Mouse (Mus musculus): ENCODE results near the gene Maml2. TPM values are rescaled to one million over a fixed set of nuclear protein-coding genes. Genes with fewer than 3 reads are reported as not detected.

Gene Maml2
- polyA plus RNA-seq, 1 experiment from 2014 or later: 11.4 TPM

DNA sequence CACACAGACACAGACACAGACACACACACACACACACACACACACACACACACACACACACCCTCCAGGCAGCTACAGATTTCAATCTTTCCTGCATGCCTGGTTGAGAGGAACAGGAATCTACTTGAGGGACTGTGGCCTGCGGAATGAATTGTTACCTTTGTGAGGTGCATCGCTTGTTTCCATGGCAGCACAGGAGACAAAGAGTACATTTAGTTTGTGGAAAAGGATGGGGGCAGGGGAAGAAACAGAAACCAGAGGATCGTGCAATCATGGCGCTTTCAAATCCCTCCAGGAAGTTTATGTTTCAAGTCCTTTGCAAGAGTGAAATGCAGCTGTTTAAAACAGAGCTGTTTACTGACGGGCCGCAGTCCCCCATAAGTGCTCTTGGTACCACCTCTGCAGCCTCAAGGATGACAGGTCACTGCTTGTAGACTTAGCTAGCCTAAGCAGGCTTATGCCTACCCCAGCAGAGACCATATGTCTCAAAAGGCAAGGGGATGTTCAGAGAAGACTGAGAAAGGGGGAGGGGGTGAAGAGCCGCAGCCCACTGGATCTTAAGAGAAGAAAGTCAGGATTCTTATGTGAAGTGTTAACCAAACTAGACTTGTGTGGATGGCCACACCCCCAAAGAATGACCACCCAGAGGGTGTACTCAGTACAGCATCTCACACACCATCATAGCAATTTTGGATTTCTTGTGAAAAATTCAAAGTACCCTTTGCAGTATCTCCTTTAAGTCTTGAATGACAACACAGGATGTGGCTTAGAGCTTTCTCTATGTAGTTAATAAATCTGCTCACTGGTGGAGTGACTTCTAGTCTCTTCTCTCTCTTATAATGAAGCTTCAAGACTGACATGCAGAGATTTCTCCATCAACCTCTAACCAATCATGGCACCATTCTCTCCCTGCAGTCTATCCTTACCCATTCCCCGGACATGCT lies 315.8 kb downstream of the Maml2 start:
- peak; percentile 42 for DNase-seq (ENCODE audit: low spot score)
- Histone ChIP-seq H3K4me1 (replicated peaks; ENCODE audit: control insufficient read depth, insufficient read depth, low read length) (no peaks in the 10 kb centered on the region), H3K27ac (ENCODE audit: low read depth, low read length) (0 out of 2 replicates have a peak overlapping the region, but pooled peaks have one; percentile 9), H3K4me3 (ENCODE audit: low read depth, low read length) (no peak overlapping the region), H3K9me3 (ENCODE audit: control insufficient read depth, low read length) (no peaks in the 10 kb centered on the region), H3K36me3 (ENCODE audit: control insufficient read depth, insufficient read depth, low read length) (no peaks in the 10 kb centered on the region), H3K4me2 (replicated peaks; ENCODE audit: low read depth, low read length) (no peak overlapping the region), H3K27me3 (ENCODE audit: control insufficient read depth, insufficient read depth, low read length) (no peaks in the 10 kb centered on the region), H3K9ac (ENCODE audit: low read depth, low read length) (no peak overlapping the region)
- WGBS: 48% methylated on average over 8 of the region's 8 CpGs
- peak; percentile 65 for ATAC-seq (ENCODE audit: low FRiP score)

GRCm38 (mm10) chr9:13616383-13617009 lies 318.7 kb downstream of the Maml2 start:
- Histone ChIP-seq H3K36me3 (ENCODE audit: control insufficient read depth, insufficient read depth, low read length) (no peaks in the 10 kb centered on the region), H3K9ac (ENCODE audit: low read depth, low read length) (no peak overlapping the region), H3K9me3 (ENCODE audit: control insufficient read depth, low read length) (no peaks in the 10 kb centered on the region), H3K27me3 (ENCODE audit: control insufficient read depth, insufficient read depth, low read length) (no peaks in the 10 kb centered on the region), H3K4me3 (ENCODE audit: low read depth, low read length) (no peak overlapping the region), H3K4me2 (replicated peaks; ENCODE audit: low read depth, low read length) (no peak overlapping the region), H3K27ac (ENCODE audit: low read depth, low read length) (no peak overlapping the region), H3K4me1 (replicated peaks; ENCODE audit: control insufficient read depth, insufficient read depth, low read length) (no peaks in the 10 kb centered on the region)
- WGBS: 46% methylated on average over 5 of the region's 5 CpGs
- ATAC-seq (ENCODE audit: low FRiP score) (no peak), DNase-seq (ENCODE audit: low spot score) (no peak)

DNA sequence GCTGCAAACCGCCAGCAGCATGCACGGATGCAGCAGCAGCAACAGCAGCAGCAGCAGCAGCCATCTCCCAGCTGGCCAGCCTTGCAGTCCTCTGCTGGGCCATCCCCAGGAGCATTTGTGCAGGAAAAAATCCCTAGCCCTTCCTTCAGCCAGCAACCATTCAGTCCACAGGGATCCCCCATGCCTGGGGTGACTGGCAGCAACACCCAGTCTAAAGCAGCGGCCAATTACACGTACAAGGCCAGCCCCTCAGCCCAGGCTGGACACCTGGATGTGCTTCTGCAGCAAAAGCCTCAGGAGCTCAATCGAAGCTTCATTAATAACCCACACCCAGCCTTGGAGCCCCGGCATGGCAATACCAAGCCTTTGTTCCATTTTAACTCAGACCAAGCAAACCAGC lies 323.0 kb downstream of the Maml2 start:
- no peak for DNase-seq (ENCODE audit: low spot score)
- Histone ChIP-seq H3K9ac (ENCODE audit: low read depth, low read length) (no peak overlapping the region), H3K27me3 (ENCODE audit: control insufficient read depth, insufficient read depth, low read length) (no peaks in the 10 kb centered on the region), H3K9me3 (ENCODE audit: control insufficient read depth, low read length) (no peaks in the 10 kb centered on the region), H3K4me2 (replicated peaks; ENCODE audit: low read depth, low read length) (no peak overlapping the region), H3K27ac (ENCODE audit: low read depth, low read length) (no peak overlapping the region), H3K36me3 (ENCODE audit: control insufficient read depth, insufficient read depth, low read length) (no peaks in the 10 kb centered on the region), H3K4me3 (ENCODE audit: low read depth, low read length) (no peak overlapping the region), H3K4me1 (replicated peaks; ENCODE audit: control insufficient read depth, insufficient read depth, low read length) (no peaks in the 10 kb centered on the region)
- WGBS: 80% methylated on average over 6 of the region's 6 CpGs
- ATAC-seq (ENCODE audit: low FRiP score): no peak

DNA sequence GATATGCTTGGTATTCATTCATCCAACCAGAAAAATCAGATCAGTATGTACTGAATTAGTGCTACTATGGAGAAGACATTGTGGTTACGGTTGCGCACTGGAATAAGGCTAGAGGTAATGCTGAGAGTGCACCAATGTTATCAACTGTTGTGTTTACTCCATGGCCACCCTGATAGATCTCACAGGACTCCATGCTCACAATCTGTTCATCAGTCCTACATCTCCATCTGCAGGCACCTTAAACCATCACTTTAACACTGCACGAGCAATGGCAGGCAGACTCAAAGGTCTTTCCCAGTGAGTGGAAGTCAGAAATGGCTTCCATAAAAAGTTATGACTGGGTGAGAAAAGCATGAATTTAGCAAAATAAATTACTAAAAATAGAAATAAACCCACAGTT lies 324.2 kb downstream of the Maml2 start:
- no peak overlapping the region for H3K27ac ChIP-seq (ENCODE audit: low read depth, low read length)
- no peak overlapping the region for H3K4me2 ChIP-seq (replicated peaks; ENCODE audit: low read depth, low read length)
- DNase-seq (ENCODE audit: low spot score) (no peak), ATAC-seq (ENCODE audit: low FRiP score) (no peak)
- H3K4me1 ChIP-seq (replicated peaks; ENCODE audit: control insufficient read depth, insufficient read depth, low read length): peaks cover 5% of the 10 kb centered on the region
- H3K4me3 ChIP-seq (ENCODE audit: low read depth, low read length): no peak overlapping the region
- WGBS: 96% methylated on average over 3 of the region's 3 CpGs
- H3K9me3 ChIP-seq (ENCODE audit: control insufficient read depth, low read length): no peaks in the 10 kb centered on the region
- no peak overlapping the region for H3K9ac ChIP-seq (ENCODE audit: low read depth, low read length)
- no peaks in the 10 kb centered on the region for H3K36me3 ChIP-seq (ENCODE audit: control insufficient read depth, insufficient read depth, low read length)
- H3K27me3 ChIP-seq (ENCODE audit: control insufficient read depth, insufficient read depth, low read length): no peaks in the 10 kb centered on the region

DNA sequence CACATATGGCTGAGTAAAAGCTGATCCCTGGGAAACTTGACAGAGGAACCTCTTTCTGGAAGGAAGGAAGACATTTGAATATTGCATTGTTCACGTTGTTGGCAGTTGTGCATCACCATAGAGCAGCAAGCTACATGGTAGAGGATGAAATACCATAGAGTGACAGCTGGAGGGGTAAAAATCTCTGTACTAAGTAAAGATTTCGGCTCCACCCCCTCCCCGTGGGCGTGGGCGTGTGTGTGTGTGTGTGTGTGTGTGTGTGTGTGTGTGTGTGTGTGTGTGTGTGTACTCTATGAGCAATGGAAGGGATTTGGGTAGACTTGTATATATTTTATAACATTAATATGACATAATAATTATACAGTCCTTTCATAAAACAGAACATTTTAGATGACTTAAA lies 324.7 kb downstream of the Maml2 start:
- Histone ChIP-seq H3K4me2 (replicated peaks; ENCODE audit: low read depth, low read length) (no peak overlapping the region), H3K27ac (ENCODE audit: low read depth, low read length) (no peak overlapping the region), H3K4me1 (replicated peaks; ENCODE audit: control insufficient read depth, insufficient read depth, low read length) (peaks cover 5% of the 10 kb centered on the region), H3K36me3 (ENCODE audit: control insufficient read depth, insufficient read depth, low read length) (no peaks in the 10 kb centered on the region), H3K27me3 (ENCODE audit: control insufficient read depth, insufficient read depth, low read length) (no peaks in the 10 kb centered on the region), H3K9me3 (ENCODE audit: control insufficient read depth, low read length) (no peaks in the 10 kb centered on the region), H3K9ac (ENCODE audit: low read depth, low read length) (no peak overlapping the region), H3K4me3 (ENCODE audit: low read depth, low read length) (no peak overlapping the region)
- ATAC-seq (ENCODE audit: low FRiP score): no peak
- 90% methylated on average over 4 of the region's 5 CpGs for WGBS
- DNase-seq (ENCODE audit: low spot score): no peak

DNA sequence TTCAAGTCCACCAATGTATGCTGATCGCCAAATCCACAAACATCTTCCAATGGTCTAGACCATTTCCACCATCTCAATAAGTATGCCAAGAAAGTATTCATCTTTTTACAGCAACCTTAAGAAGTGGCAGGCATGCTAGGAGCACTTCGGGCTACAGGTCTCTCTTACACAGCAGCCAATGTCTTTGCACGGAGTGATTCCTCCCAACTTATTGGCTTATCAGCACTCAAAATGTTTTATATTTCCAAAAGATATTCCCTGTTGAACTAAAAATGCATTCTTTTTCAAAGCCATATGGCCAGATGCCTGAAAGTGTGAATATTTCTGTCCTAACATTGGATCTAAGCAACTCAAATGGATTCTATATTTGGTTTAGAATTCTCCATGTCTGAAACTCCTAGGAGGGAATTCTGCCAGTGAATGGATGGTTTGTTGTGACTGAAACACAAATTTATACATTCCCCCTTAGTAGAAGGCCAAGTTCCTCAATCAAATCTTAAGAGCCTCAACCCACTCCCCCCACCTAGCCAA lies 326.2 kb downstream of the Maml2 start:
- no peaks in the 10 kb centered on the region for H3K27me3 ChIP-seq (ENCODE audit: control insufficient read depth, insufficient read depth, low read length)
- H3K9me3 ChIP-seq (ENCODE audit: control insufficient read depth, low read length): no peaks in the 10 kb centered on the region
- no peak overlapping the region for H3K9ac ChIP-seq (ENCODE audit: low read depth, low read length)
- ATAC-seq (ENCODE audit: low FRiP score) (no peak), DNase-seq (ENCODE audit: low spot score) (no peak)
- no peak overlapping the region for H3K4me2 ChIP-seq (replicated peaks; ENCODE audit: low read depth, low read length)
- H3K4me1 ChIP-seq (replicated peaks; ENCODE audit: control insufficient read depth, insufficient read depth, low read length): peaks cover 5% of the 10 kb centered on the region
- H3K27ac ChIP-seq (ENCODE audit: low read depth, low read length): no peak overlapping the region
- H3K36me3 ChIP-seq (ENCODE audit: control insufficient read depth, insufficient read depth, low read length): no peaks in the 10 kb centered on the region
- WGBS: 95% methylated on average over 3 of the region's 3 CpGs
- no peak overlapping the region for H3K4me3 ChIP-seq (ENCODE audit: low read depth, low read length)

- Histone ChIP-seq H3K27me3 (ENCODE audit: control insufficient read depth, insufficient read depth, low read length) (no peaks in the 10 kb centered on the region), H3K36me3 (ENCODE audit: control insufficient read depth, insufficient read depth, low read length) (no peaks in the 10 kb centered on the region), H3K4me1 (replicated peaks; ENCODE audit: control insufficient read depth, insufficient read depth, low read length) (peaks cover 5% of the 10 kb centered on the region), H3K4me3 (ENCODE audit: low read depth, low read length) (no peak overlapping the region), H3K9me3 (ENCODE audit: control insufficient read depth, low read length) (no peaks in the 10 kb centered on the region), H3K9ac (ENCODE audit: low read depth, low read length) (no peak overlapping the region), H3K4me2 (replicated peaks; ENCODE audit: low read depth, low read length) (no peak overlapping the region), H3K27ac (ENCODE audit: low read depth, low read length) (no peak overlapping the region)
- ATAC-seq (ENCODE audit: low FRiP score) (no peak), DNase-seq (ENCODE audit: low spot score) (no peak)
- 93% methylated on average over 1 of the region's 1 CpGs for WGBS
Observed at GRCm38 (mm10) chr9:13624780-13625179, 327.0 kb downstream of the Maml2 start.

DNA sequence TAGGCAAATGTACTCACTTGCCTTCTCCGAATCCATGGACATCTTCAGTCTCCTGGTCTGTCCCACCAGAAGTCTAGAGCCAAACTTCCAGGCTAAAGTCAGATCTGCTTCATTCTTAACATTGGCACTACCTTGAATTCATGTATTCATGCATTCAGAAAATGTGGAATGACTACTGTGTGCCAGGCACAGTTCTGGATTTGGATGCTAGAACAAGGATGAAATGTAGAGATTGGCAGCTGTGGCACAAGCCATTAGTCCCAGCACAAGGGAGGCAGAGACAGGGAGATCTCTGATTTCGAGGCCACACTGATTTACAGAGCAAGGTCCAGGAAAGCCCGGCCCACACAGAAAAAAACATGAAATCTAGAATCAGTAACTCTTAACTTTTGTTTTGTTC lies 327.5 kb downstream of the Maml2 start:
- DNase-seq (ENCODE audit: low spot score) (no peak), ATAC-seq (ENCODE audit: low FRiP score) (no peak)
- Histone ChIP-seq H3K27me3 (ENCODE audit: control insufficient read depth, insufficient read depth, low read length) (no peaks in the 10 kb centered on the region), H3K9ac (ENCODE audit: low read depth, low read length) (no peak overlapping the region), H3K4me3 (ENCODE audit: low read depth, low read length) (no peak overlapping the region), H3K4me2 (replicated peaks; ENCODE audit: low read depth, low read length) (no peak overlapping the region), H3K4me1 (replicated peaks; ENCODE audit: control insufficient read depth, insufficient read depth, low read length) (peaks cover 5% of the 10 kb centered on the region), H3K36me3 (ENCODE audit: control insufficient read depth, insufficient read depth, low read length) (no peaks in the 10 kb centered on the region), H3K27ac (ENCODE audit: low read depth, low read length) (no peak overlapping the region), H3K9me3 (ENCODE audit: control insufficient read depth, low read length) (no peaks in the 10 kb centered on the region)
- 91% methylated on average over 3 of the region's 3 CpGs for WGBS

All from hindbrain, embryonic 11.5 days (tissue).